In genomic region chr10:89589877-89590276, GRCm38 (mm10) we compare ENCODE assay signal across 33 mouse cellular contexts. TPM values are rescaled to one million over a fixed set of nuclear protein-coding genes. Genes with fewer than 3 reads are reported as not detected.
"Had no signal": no experiment of that assay in that cellular context is flagged by ENCODE, and none has a peak within 500 bp of the region (broad histone marks: within the 10 kb centered on the region; RNA-seq: fewer than 3 reads in every experiment).

No protein-coding gene starts in this region.

- H3K9ac ChIP-seq: heart, embryonic 13.5 days; heart, embryonic 15.5 days; hindbrain, embryonic 12.5 days; hindbrain, embryonic 14.5 days; kidney, embryonic 15.5 days; limb, embryonic 12.5 days; liver, embryonic 13.5 days; liver, embryonic 15.5 days had no signal

- H3K9me3 ChIP-seq: heart, embryonic 13.5 days; heart, embryonic 15.5 days; hindbrain, embryonic 10.5 days; hindbrain, embryonic 12.5 days; kidney, embryonic 15.5 days; limb, embryonic 10.5 days; limb, embryonic 12.5 days; liver, embryonic 13.5 days; liver, embryonic 15.5 days had no signal

- H3K4me2 ChIP-seq: heart, embryonic 11.5 days; heart, embryonic 13.5 days; heart, embryonic 15.5 days; hindbrain, embryonic 12.5 days; hindbrain, embryonic 14.5 days; kidney, embryonic 15.5 days; limb, embryonic 12.5 days; liver, embryonic 11.5 days; liver, embryonic 13.5 days; liver, embryonic 15.5 days had no signal

- DNase-seq: gastrocnemius, adult 2 months; gastrocnemius, postnatal 14 days; gastrocnemius, postnatal 36 days; heart, adult 11 months; heart, adult 2 months; heart, postnatal 14 days; heart, postnatal 4 days; kidney, adult 11 months; kidney, adult 2 months; kidney, adult 9 months; kidney, postnatal 14 days; kidney, postnatal 4 days; liver; liver, embryonic 13.5 days had no signal

- ATAC-seq: hindbrain, embryonic 16.5 days; intestine, embryonic 16.5 days had no signal

- H3K27ac ChIP-seq: gastrocnemius, adult 2 months; heart, adult 2 months; heart, embryonic 13.5 days; heart, embryonic 15.5 days; hindbrain, embryonic 10.5 days; hindbrain, embryonic 12.5 days; hindbrain, embryonic 14.5 days; kidney, embryonic 15.5 days; kidney, postnatal 0 days; layer of hippocampus, adult 2 months; left cerebral cortex, adult 2 months; limb, embryonic 10.5 days; limb, embryonic 12.5 days; liver, embryonic 13.5 days; liver, embryonic 15.5 days had no signal

- H3K27me3 ChIP-seq: heart, embryonic 13.5 days; heart, embryonic 15.5 days; hindbrain, embryonic 12.5 days; kidney, embryonic 15.5 days; limb, embryonic 12.5 days; liver, embryonic 13.5 days; liver, embryonic 15.5 days had no signal

- H3K4me1 ChIP-seq: kidney, embryonic 15.5 days; limb, embryonic 10.5 days; limb, embryonic 12.5 days had no signal

- H3K36me3 ChIP-seq: heart, embryonic 13.5 days; heart, embryonic 15.5 days; hindbrain, embryonic 10.5 days; hindbrain, embryonic 12.5 days; kidney, embryonic 15.5 days; limb, embryonic 10.5 days; limb, embryonic 12.5 days; liver, embryonic 13.5 days; liver, embryonic 15.5 days had no signal

- H3K4me3 ChIP-seq: gastrocnemius, adult 2 months; heart, adult 2 months; heart, embryonic 13.5 days; heart, embryonic 15.5 days; hindbrain, embryonic 10.5 days; hindbrain, embryonic 12.5 days; kidney, embryonic 15.5 days; layer of hippocampus, adult 2 months; left cerebral cortex, adult 2 months; limb, embryonic 10.5 days; limb, embryonic 12.5 days; liver, embryonic 13.5 days; liver, embryonic 15.5 days had no signal

RNA-seq across cellular contexts. Expression of gene Slc17a8, which starts 31.2 kb away (rescaled TPM):
- total RNA-seq: gastrocnemius, adult 2 months; gastrocnemius, postnatal 36 days; heart, adult 2 months; heart, postnatal 4 days had no signal
- polyA plus RNA-seq: heart, adult 2 months; heart, postnatal 0 days; intestine, embryonic 14.5 days; limb, embryonic 10.5 days; limb, embryonic 12.5 days; liver, embryonic 11.5 days had no signal

RNA-seq across cellular contexts. Expression of gene Nr1h4, which starts 56.5 kb away (rescaled TPM):
- total RNA-seq: gastrocnemius, postnatal 14 days; gastrocnemius, postnatal 36 days; left cerebral cortex, adult 2 months; left cerebral cortex, postnatal 36 days had no signal
- polyA plus RNA-seq: hindbrain, embryonic 10.5 days; hindbrain, embryonic 12.5 days; limb, embryonic 10.5 days; limb, embryonic 12.5 days had no signal
